Mouse (Mus musculus) pancreas, adult 10 weeks (tissue): ENCODE results near the gene P2ry6. TPM values are rescaled to one million over a fixed set of nuclear protein-coding genes. Genes with fewer than 3 reads are reported as not detected.

Experiments
- polyA plus RNA-seq: library from polyadenylated mRNA; stranded (reverse); fragments of 350-450 nt; fragmentation: Illumina TruSeq; extraction: RNeasy Lipid Tissue Mini Kit (QIAGEN cat#74804); gene quantifications from one replicate; pipeline ENCODE4 v1.2.3, GENCODE M21; 2015; ENCODE audit warnings: low read depth, low replicate concordance; ENCODE audit not compliant: insufficient read depth

P2ry6 gene
- 2.0 TPM for polyA plus RNA-seq

DNA sequence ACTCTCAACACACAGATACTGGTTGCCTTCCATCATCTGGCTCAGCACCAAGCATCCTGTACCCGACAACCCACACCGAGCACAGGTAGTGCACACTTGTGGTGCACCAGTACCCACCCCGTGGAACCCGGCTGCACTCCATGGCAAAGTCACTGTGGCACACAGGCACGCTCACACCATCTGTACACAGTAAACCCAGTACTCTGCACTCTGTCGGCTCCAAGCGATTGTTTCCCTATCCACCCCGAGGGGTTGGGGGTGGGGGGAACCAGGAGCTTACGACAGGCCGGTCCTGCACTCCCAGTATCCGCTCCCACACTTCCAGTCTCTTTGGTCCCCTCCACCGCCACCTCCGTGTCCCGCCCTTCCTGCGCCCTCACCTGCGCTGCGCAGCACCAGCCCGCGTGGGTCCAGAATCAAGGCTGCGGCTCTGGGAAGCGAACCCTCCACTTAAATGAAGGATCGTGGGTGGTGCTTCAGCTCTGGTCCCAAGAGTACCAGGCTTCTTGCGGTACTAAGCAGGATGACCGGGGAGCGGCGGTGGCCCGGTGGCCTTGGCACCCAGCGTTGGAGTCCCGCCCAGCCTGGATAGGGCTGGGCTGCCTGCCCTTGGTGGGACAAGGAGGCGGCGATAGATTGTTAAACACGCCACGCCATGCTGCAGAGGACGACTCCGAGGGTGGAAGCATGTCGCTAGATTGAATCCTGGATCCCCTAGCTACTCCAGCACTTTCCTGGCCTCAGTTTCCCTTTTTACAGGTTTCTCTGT is at the start of gene P2ry6:
Gene P2ry6, minus strand, starts transcription at position 515 of the 769 bp plus-strand sequence.

DNA sequence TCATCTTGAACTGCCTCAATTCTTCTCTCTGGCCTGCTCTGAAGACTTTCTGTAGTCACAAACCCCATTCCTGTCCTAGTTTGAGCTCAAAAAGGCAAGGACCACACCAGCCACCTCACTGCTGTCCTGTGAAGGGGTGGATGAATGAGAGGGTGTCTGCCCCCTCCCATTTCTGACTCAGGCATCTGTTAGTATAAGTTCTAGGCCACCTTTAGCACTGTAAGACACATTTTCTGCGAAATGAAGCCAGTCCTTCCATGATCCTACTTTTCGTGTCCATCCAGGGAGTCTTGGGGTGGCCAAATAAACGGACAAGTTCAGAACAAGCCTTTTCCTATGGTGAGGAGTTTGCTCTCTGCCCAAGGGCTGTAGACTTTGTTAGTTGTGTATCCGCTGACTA is 38.1 kb upstream of the P2ry6 start, which contains the start of gene P2ry2:
Gene P2ry2, minus strand, starts transcription at position 326 of the 400 bp plus-strand sequence.

DNA sequence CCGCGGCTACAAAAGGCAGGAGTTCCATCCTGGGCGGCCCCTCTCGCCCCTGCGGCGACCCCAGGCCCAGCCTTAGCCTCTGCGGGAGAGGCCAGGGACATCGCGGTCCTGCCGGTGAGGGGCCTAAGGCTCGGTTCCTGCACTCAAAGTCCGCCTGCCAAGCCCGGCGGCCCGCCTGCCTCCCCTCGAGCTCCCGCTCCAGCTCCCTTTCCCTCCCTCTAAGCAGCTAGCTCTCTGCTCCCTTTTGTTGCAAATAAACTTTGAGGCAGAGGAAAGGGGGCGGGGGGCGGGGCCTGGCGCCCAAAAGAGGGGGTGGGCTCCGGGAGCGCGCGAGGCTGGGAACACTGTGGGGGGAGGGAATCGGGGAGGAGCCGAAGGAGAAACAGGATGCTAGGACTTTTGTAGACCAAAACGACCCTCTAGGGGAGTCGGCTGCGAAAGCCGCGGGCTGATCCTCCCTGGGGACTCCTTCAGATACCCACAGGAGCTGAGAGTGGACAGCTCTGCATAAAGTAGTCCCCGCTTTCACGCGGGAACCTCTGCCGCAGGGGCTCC is 42.4 kb downstream of the P2ry6 start, which contains the start of gene Arhgef17:
Gene Arhgef17, minus strand, starts transcription at position 182 of the 555 bp plus-strand sequence.

Other genes starting within 250 kb of the P2ry6 start
- gene Relt, start 111.2 kb downstream of the P2ry6 start, polyA plus RNA-seq: 0.83 TPM
- gene Arhgef17, start 42.5 kb downstream of the P2ry6 start, polyA plus RNA-seq: 4.8 TPM
- gene P2ry2, start 38.2 kb upstream of the P2ry6 start, polyA plus RNA-seq: 2.4 TPM
- 3.6 TPM for gene Fchsd2, start 118.2 kb upstream of the P2ry6 start, polyA plus RNA-seq